Comparison of ENCODE assay signal across 31 mouse cellular contexts in the genomic region with DNA sequence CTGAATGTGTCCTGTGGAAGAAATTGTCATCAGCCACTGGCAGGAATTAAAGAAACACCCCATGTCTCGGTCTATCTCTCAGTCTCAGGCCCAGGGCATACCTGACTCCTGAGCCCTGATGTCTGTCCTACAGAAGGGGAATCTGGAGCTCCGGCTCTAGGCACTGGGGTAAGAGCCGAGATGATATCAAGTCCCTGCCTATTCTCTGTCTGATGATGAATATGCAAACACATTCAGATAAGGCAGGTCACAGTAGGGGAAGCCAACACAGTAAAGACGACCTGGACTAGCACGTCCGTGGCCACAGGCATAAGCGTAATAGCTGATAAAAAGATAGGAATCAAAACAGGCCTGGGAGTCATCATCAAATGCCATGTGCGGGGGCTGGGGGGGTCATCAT. TPM values are rescaled to one million over a fixed set of nuclear protein-coding genes. Genes with fewer than 3 reads are reported as not detected.
A peak's percentile ranks its signal among the peaks of the same experiment; 100 is the strongest.
DNase-seq lines count a peak whose midpoint lies in the region; ATAC-seq and TF ChIP-seq lines count a peak whose summit lies in the region.
"Had no signal": no experiment of that assay in that cellular context is flagged by ENCODE, and none has a peak within 500 bp of the region (broad histone marks: within the 10 kb centered on the region; RNA-seq: fewer than 3 reads in every experiment).

No protein-coding gene starts in this region.

- H3K9me3 ChIP-seq in liver, embryonic 13.5 days (replicated peaks): no peaks in the 10 kb centered on the region
- no peaks in the 10 kb centered on the region for H3K9me3 ChIP-seq in G1E (replicated peaks)
- H3K9me3 ChIP-seq in embryonic facial prominence, embryonic 10.5 days: no peaks in the 10 kb centered on the region
- H3K9me3 ChIP-seq in hindbrain, postnatal 0 days (ENCODE audit: low read length): 0 out of 2 replicates have a peak, but pooled peaks cover 3% of the 10 kb centered on the region
- H3K9me3 ChIP-seq: embryonic facial prominence, embryonic 13.5 days; forebrain, embryonic 12.5 days; heart, embryonic 10.5 days; heart, embryonic 15.5 days; hindbrain, embryonic 12.5 days; neural tube, embryonic 15.5 days; stomach, embryonic 15.5 days had no signal

- peaks cover 79% of the 10 kb centered on the region for H3K4me1 ChIP-seq in liver, embryonic 13.5 days (replicated peaks)
- peaks cover 92% of the 10 kb centered on the region for H3K4me1 ChIP-seq in G1E (ENCODE audit: insufficient read depth, low read depth, low read length)
- H3K4me1 ChIP-seq in embryonic facial prominence, embryonic 10.5 days: peaks cover 11% of the 10 kb centered on the region
- H3K4me1 ChIP-seq in hindbrain, postnatal 0 days (ENCODE audit: insufficient read depth, low read length): no peaks in the 10 kb centered on the region
- H3K4me1 ChIP-seq: embryonic facial prominence, embryonic 13.5 days; hindbrain, embryonic 12.5 days; neural tube, embryonic 15.5 days; stomach, embryonic 15.5 days had no signal

- no peak for TF ChIP-seq CTCF in G1E (IDR thresholded peaks at IDR 0.05; ENCODE audit: low read depth, low read length)
- no peak for TF ChIP-seq CTCF in hindbrain, postnatal 0 days (IDR thresholded peaks at IDR 0.05; ENCODE audit: low read depth)

- ATAC-seq in liver, embryonic 13.5 days (ENCODE audit: low read depth): peak; percentile 42
- peak; percentile 67 for ATAC-seq in G1E (ENCODE audit: extremely low read depth, insufficient number of reproducible peaks, low FRiP score, poor library complexity, severe bottlenecking)
- peak; percentile 15 for ATAC-seq in megakaryocyte progenitor cell, adult 5-6 weeks (replicated peaks; ENCODE audit: poor library complexity)
- ATAC-seq in hindbrain, postnatal 0 days: no peak
- ATAC-seq: activated CD4-positive, CD25-positive, alpha-beta regulatory T cell, adult 4 months; CD4-positive, CD25-positive, alpha-beta regulatory T cell, adult 4 months; intestine, postnatal 0 days had no signal

- H3K4me2 ChIP-seq in liver, embryonic 13.5 days: no peak overlapping the region
- H3K4me2 ChIP-seq in hindbrain, postnatal 0 days (ENCODE audit: low read depth, low read length): no peak overlapping the region
- H3K4me2 ChIP-seq: embryonic facial prominence, embryonic 13.5 days; forebrain, embryonic 12.5 days; heart, embryonic 15.5 days; hindbrain, embryonic 12.5 days; neural tube, embryonic 15.5 days; stomach, embryonic 15.5 days had no signal

- 29% methylated on average over 8 of the region's 8 CpGs for WGBS in liver, embryonic 13.5 days (ENCODE audit: insufficient replicate concordance)
- WGBS in embryonic facial prominence, embryonic 10.5 days: 67% methylated on average over 8 of the region's 8 CpGs
- 69% methylated on average over 8 of the region's 8 CpGs for WGBS in hindbrain, postnatal 0 days

- DNase-seq in liver, embryonic 13.5 days: no peak
- DNase-seq in liver (no peak), G1E (ENCODE audit: low spot score) (peak; percentile 18)
- DNase-seq in embryonic facial prominence, embryonic 10.5 days (ENCODE audit: low spot score): no peak
- no peak for DNase-seq in gastrocnemius, adult 18-20 months (ENCODE audit: low spot score)
- DNase-seq in hindbrain, postnatal 0 days (ENCODE audit: low spot score): no peak
- DNase-seq in left cerebral cortex, postnatal 36 days (ENCODE audit: low spot score in 2 of 2): no peak
- DNase-seq: adrenal gland, adult 8-10 months; cerebellum, adult 11 months; cerebellum, adult 9-10 months; cerebellum, postnatal 36 days; embryo, embryonic 11 days; gastrocnemius, postnatal 25 days; heart, adult 11 months; kidney, adult 9 months; kidney, postnatal 10 days; lung, postnatal 36 days; retina, postnatal 1 day; right cerebral cortex, postnatal 14 days had no signal

- no peaks in the 10 kb centered on the region for H3K36me3 ChIP-seq in liver, embryonic 13.5 days
- H3K36me3 ChIP-seq in G1E (replicated peaks): peaks cover 87% of the 10 kb centered on the region
- no peaks in the 10 kb centered on the region for H3K36me3 ChIP-seq in embryonic facial prominence, embryonic 10.5 days (replicated peaks)
- no peaks in the 10 kb centered on the region for H3K36me3 ChIP-seq in hindbrain, postnatal 0 days (ENCODE audit: insufficient read depth, low read length)
- H3K36me3 ChIP-seq: embryonic facial prominence, embryonic 13.5 days; forebrain, embryonic 12.5 days; heart, embryonic 10.5 days; heart, embryonic 15.5 days; hindbrain, embryonic 12.5 days; neural tube, embryonic 15.5 days; stomach, embryonic 15.5 days had no signal

- H3K27ac ChIP-seq in liver, embryonic 13.5 days: peak overlapping the region; percentile 25
- peak overlapping the region; percentile 44; the same call in 1 of the 2 replicates for H3K27ac ChIP-seq in embryonic facial prominence, embryonic 10.5 days (replicated peaks)
- no peak overlapping the region for H3K27ac ChIP-seq in hindbrain, postnatal 0 days
- H3K27ac ChIP-seq: embryonic facial prominence, embryonic 13.5 days; forebrain, embryonic 12.5 days; heart, embryonic 10.5 days; heart, embryonic 15.5 days; hindbrain, embryonic 12.5 days; neural tube, embryonic 15.5 days; stomach, embryonic 15.5 days had no signal

- no peak overlapping the region for H3K4me3 ChIP-seq in liver, embryonic 13.5 days (replicated peaks)
- peak overlapping the region; percentile 6; the same call in 1 of the 2 replicates for H3K4me3 ChIP-seq in G1E (ENCODE audit: low read depth, low read length)
- no peak overlapping the region for H3K4me3 ChIP-seq in embryonic facial prominence, embryonic 10.5 days
- H3K4me3 ChIP-seq in hindbrain, postnatal 0 days (ENCODE audit: low read length): no peak overlapping the region
- H3K4me3 ChIP-seq: embryonic facial prominence, embryonic 13.5 days; erythroblast, embryonic 14.5 days; forebrain, embryonic 12.5 days; heart, embryonic 10.5 days; heart, embryonic 15.5 days; hindbrain, embryonic 12.5 days; neural tube, embryonic 15.5 days; stomach, embryonic 15.5 days had no signal

- H3K9ac ChIP-seq in liver, embryonic 13.5 days: no peak overlapping the region
- no peak overlapping the region for H3K9ac ChIP-seq in hindbrain, postnatal 0 days (replicated peaks; ENCODE audit: low read length)
- H3K9ac ChIP-seq: embryonic facial prominence, embryonic 13.5 days; forebrain, embryonic 12.5 days; heart, embryonic 15.5 days; hindbrain, embryonic 12.5 days; neural tube, embryonic 15.5 days; stomach, embryonic 15.5 days had no signal

- no peaks in the 10 kb centered on the region for H3K27me3 ChIP-seq in liver, embryonic 13.5 days
- H3K27me3 ChIP-seq in G1E (ENCODE audit: insufficient read depth, low read length): no peaks in the 10 kb centered on the region
- no peaks in the 10 kb centered on the region; the same call in none of the 2 replicates for H3K27me3 ChIP-seq in embryonic facial prominence, embryonic 10.5 days (replicated peaks; ENCODE audit: low read depth, poor library complexity, severe bottlenecking)
- no peaks in the 10 kb centered on the region for H3K27me3 ChIP-seq in hindbrain, postnatal 0 days (ENCODE audit: insufficient read depth, low read length)
- H3K27me3 ChIP-seq: embryonic facial prominence, embryonic 13.5 days; forebrain, embryonic 12.5 days; hindbrain, embryonic 12.5 days; neural tube, embryonic 15.5 days; stomach, embryonic 15.5 days had no signal

- intact Hi-C loops in left cerebral cortex, postnatal 36 days (cut with DNase I): no loop called here

RNA-seq across cellular contexts. Expression of a gene that starts 32.2 kb away (rescaled TPM):
- 5.9 and 6.9 TPM in 2 replicates for polyA plus RNA-seq in liver, embryonic 13.5 days (2015; fragmentation: Nextera tagmentation; extraction: Ambion mirVana)
- total RNA-seq in G1E (2014; fragmentation: Nextera tagmentation) (208 and 213 TPM in 2 replicates), G1E (2017) (32.7 and 36.1 TPM in 2 replicates)
- 158 and 168 TPM in 2 replicates for polyA plus RNA-seq in G1E (2012)
- 3.0 and 3.1 TPM in 2 replicates for polyA plus RNA-seq in embryonic facial prominence, embryonic 10.5 days (2016; fragmentation: Nextera tagmentation; extraction: Ambion mirVana)
- 102 and 107 TPM in 2 replicates for total RNA-seq in megakaryocyte progenitor cell, adult 5-6 weeks (2015)
- total RNA-seq in megakaryocyte progenitor cell, adult 5-6 weeks (2017): 44.3 and 51.3 TPM in 2 replicates
- total RNA-seq in gastrocnemius, adult 18-20 months (2021): 1 to 10 TPM; 2.5 to 3.8 TPM
- total RNA-seq in hindbrain, postnatal 0 days (2014; rRNA removed): 2.2 and 3.5 TPM in 2 replicates
- polyA plus RNA-seq in hindbrain, postnatal 0 days (2015; fragmentation: Nextera tagmentation; extraction: Ambion mirVana): 1.1 and 1.3 TPM in 2 replicates
- total RNA-seq in left cerebral cortex, postnatal 36 days (2021): 1 to 10 TPM; 1.1 TPM
